Mouse (Mus musculus) neural tube, embryonic 11.5 days (tissue): ENCODE measurements around the gene Alpl. TPM values are rescaled to one million over a fixed set of nuclear protein-coding genes. Genes with fewer than 3 reads are reported as not detected.

Source experiments
- ATAC-seq: fragments of 200-750 bp; cut with Nextera tagmentation; 2 replicates; pipeline ENCODE4 v1.8.0; 2017; ENCODE audit warnings: moderate number of reproducible peaks, mild to moderate bottlenecking, moderate TSS enrichment, moderate library complexity; ENCODE audit not compliant: insufficient read depth, low FRiP score, low TSS enrichment
- DNase-seq: peaks from one replicate; pipeline ENCODE4 v3.0.0-alpha.2; 2015; ENCODE audit warnings: low spot score
- H3K27ac ChIP-seq: fragments of 300-500 bp; sonication (generic); 2 replicates; pipeline ENCODE4 v1.5.1; 2014; ENCODE audit warnings: low read depth, mild to moderate bottlenecking, low read length
- H3K27me3 ChIP-seq: fragments of 300-500 bp; sonication (generic); 2 replicates; pipeline ENCODE4 v1.6.1; 2014; ENCODE audit warnings: mild to moderate bottlenecking, low read length, mixed read lengths; ENCODE audit not compliant: control insufficient read depth, insufficient read depth
- H3K36me3 ChIP-seq: fragments of 300-500 bp; sonication (generic); 2 replicates; pipeline ENCODE4 v1.6.1; 2014; ENCODE audit warnings: mild to moderate bottlenecking, low read length, moderate library complexity, mixed read lengths; ENCODE audit not compliant: control insufficient read depth, insufficient read depth
- H3K4me1 ChIP-seq: fragments of 300-500 bp; sonication (generic); 2 replicates; pipeline ENCODE4 v1.6.1; 2014; ENCODE audit warnings: low read length, mixed read lengths; ENCODE audit not compliant: control insufficient read depth, insufficient read depth
- H3K4me2 ChIP-seq: fragments of 300-500 bp; sonication (generic); 2 replicates; pipeline ENCODE4 v1.6.1; 2014; ENCODE audit warnings: low read depth, mild to moderate bottlenecking, moderate library complexity
- H3K4me3 ChIP-seq: fragments of 300-500 bp; sonication (generic); 2 replicates; pipeline ENCODE4 v1.5.1; 2014; ENCODE audit warnings: low read depth, low read length
- H3K9ac ChIP-seq: fragments of 300-500 bp; sonication (generic); 2 replicates; pipeline ENCODE4 v1.6.1; 2014; ENCODE audit warnings: mild to moderate bottlenecking, low read length
- H3K9me3 ChIP-seq: fragments of 300-500 bp; sonication (generic); 2 replicates; pipeline ENCODE4 v1.6.1; 2016; ENCODE audit warnings: low read length; ENCODE audit not compliant: control insufficient read depth
- WGBS: fragments of 180-500 bp; shearing (Covaris S2); extraction: QIAGEN DNeasy Blood & Tissue Kit; methylation state at CpG from one replicate; pipeline ENCODE4 v1.1.7; 2014; 5-methylcytosine and 5-hydroxymethylcytosine counted together
- polyA plus RNA-seq: library from polyadenylated mRNA; unstranded; fragments of >200 nt; fragmentation: Nextera tagmentation; extraction: Ambion mirVana; gene quantifications from 2 replicates; pipeline ENCODE4 v1.2.1, GENCODE M21; 2014

Gene Alpl
- polyA plus RNA-seq, 1 experiment from 2014 or later: 12.3 TPM

DNA sequence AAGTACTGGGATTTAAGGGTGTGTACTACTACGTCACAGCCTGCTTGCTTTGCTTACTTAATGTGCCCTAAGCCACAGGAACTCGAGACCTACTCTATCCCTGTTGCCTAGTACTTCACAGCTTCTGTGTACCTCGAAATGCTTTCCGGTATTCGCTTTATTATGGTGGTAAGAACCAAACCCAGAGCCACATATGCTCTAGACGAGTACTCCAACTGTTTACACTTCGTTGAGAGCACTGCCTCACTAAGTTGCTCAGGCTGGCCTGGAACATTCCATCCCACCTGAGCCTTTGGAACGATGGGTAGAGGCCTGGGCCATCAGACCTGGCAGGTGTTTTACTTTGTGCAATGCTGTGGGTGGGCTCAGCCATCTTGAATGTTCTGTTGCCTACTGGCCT, 100.9 kb downstream of the Alpl start:
- no peak for DNase-seq
- Histone ChIP-seq H3K9me3 (no peaks in the 10 kb centered on the region), H3K9ac (no peak overlapping the region), H3K36me3 (no peaks in the 10 kb centered on the region), H3K27ac (no peak overlapping the region), H3K4me2 (no peak overlapping the region), H3K4me1 (no peaks in the 10 kb centered on the region), H3K27me3 (no peaks in the 10 kb centered on the region), H3K4me3 (no peak overlapping the region)
- ATAC-seq: no peak
- 77% methylated on average over 8 of the region's 8 CpGs for WGBS

- Histone ChIP-seq H3K4me3 (no peak overlapping the region), H3K4me2 (no peak overlapping the region), H3K27ac (no peak overlapping the region), H3K4me1 (no peaks in the 10 kb centered on the region), H3K9me3 (no peaks in the 10 kb centered on the region), H3K27me3 (no peaks in the 10 kb centered on the region), H3K9ac (no peak overlapping the region), H3K36me3 (no peaks in the 10 kb centered on the region)
- 83% methylated on average over 10 of the region's 10 CpGs for WGBS
- DNase-seq (no peak), ATAC-seq (no peak)
Measured at GRCm38 (mm10) chr4:137692107-137692902, 103.9 kb downstream of the Alpl start.

Other genes with a start within 250 kb of the Alpl start
- not detected in 2 replicates for gene Ldlrad2, start 221.8 kb downstream of the Alpl start, polyA plus RNA-seq
- 84.6 and 91.9 TPM in 2 replicates for gene Usp48, start 202.6 kb downstream of the Alpl start, polyA plus RNA-seq
- 7.5 and 10.0 TPM in 2 replicates for gene Rap1gap, start 131.7 kb downstream of the Alpl start, polyA plus RNA-seq
- gene Ece1, start 65.9 kb upstream of the Alpl start, polyA plus RNA-seq: 39.5 and 39.8 TPM in 2 replicates
- gene Eif4g3, start 196.6 kb upstream of the Alpl start, polyA plus RNA-seq: 51.0 and 55.0 TPM in 2 replicates